Mouse (Mus musculus): ENCODE results near the gene Dhx58.

GRCm38 (mm10) chr11:100688443-100688842 lies 15.6 kb downstream of the Dhx58 start:
- TF ChIP-seq EP300 (IDR thresholded peaks at IDR 0.05) (no peak), CTCF (IDR thresholded peaks at IDR 0.05) (no peak)
